In genomic region chr2:117228601-117229125, GRCm38 (mm10) we compare ENCODE assay signal across 9 mouse cellular contexts. TPM values are rescaled to one million over a fixed set of nuclear protein-coding genes. Genes with fewer than 3 reads are reported as not detected.
DNase-seq lines count a peak whose midpoint lies in the region; ATAC-seq lines count a peak whose summit lies in the region.
"Had no signal": no experiment of that assay in that cellular context is flagged by ENCODE, and none has a peak within 500 bp of the region (broad histone marks: within the 10 kb centered on the region; RNA-seq: fewer than 3 reads in every experiment).

No protein-coding gene starts in this region.

- ATAC-seq in lung, embryonic 15.5 days (ENCODE audit: borderline replicate concordance, extremely low read depth, low FRiP score, low TSS enrichment), result peak; percentile 59; the same call in 1 of the 2 replicates

- no peaks in the 10 kb centered on the region for H3K9me3 ChIP-seq in lung, embryonic 15.5 days
- H3K9me3 ChIP-seq: liver, embryonic 15.5 days had no signal

- H3K4me1 ChIP-seq in lung, embryonic 15.5 days, result 0 out of 2 replicates have a peak, but pooled peaks cover 7% of the 10 kb centered on the region
- H3K4me1 ChIP-seq: liver, embryonic 15.5 days had no signal

- H3K36me3 ChIP-seq in lung, embryonic 15.5 days, result no peaks in the 10 kb centered on the region
- H3K36me3 ChIP-seq: liver, embryonic 15.5 days had no signal

- 0 out of 2 replicates have a peak overlapping the region, but pooled peaks have one; percentile 1 for H3K4me2 ChIP-seq in lung, embryonic 15.5 days
- H3K4me2 ChIP-seq: liver, embryonic 15.5 days had no signal

- 38% methylated on average over 11 of the region's 11 CpGs for WGBS in lung, embryonic 15.5 days

- no peak for DNase-seq in lung, postnatal 14 days
- peak; percentile 24 to 68 for DNase-seq in frontal cortex, adult 2 months (ENCODE audit: extremely low spot score in 1 of 2, low spot score in 1 of 2)
- DNase-seq in lung, postnatal 4 days, result peak; percentile 6 to 29
- DNase-seq in right cerebral cortex, postnatal 4 days, result peak; percentile 27
- DNase-seq in ovary, postnatal 36 days (ENCODE audit: low spot score), result no peak
- DNase-seq in thymus, adult 18-20 months, result no peak
- DNase-seq: thymus, adult 2 months had no signal

- H3K27me3 ChIP-seq in lung, embryonic 15.5 days, result no peaks in the 10 kb centered on the region
- H3K27me3 ChIP-seq: liver, embryonic 15.5 days had no signal

- no peak overlapping the region for H3K9ac ChIP-seq in lung, embryonic 15.5 days
- H3K9ac ChIP-seq: liver, embryonic 15.5 days had no signal

- no peak overlapping the region for H3K27ac ChIP-seq in lung, embryonic 15.5 days
- H3K27ac ChIP-seq: liver, embryonic 15.5 days had no signal

- H3K4me3 ChIP-seq in lung, embryonic 15.5 days, result no peak overlapping the region
- H3K4me3 ChIP-seq: liver, embryonic 15.5 days had no signal

RNA-seq across cellular contexts. Expression of gene Fam98b, which starts 20.9 kb away (rescaled TPM):
- 10.0 and 10.6 TPM in 2 replicates for polyA plus RNA-seq in lung, embryonic 15.5 days (2015; fragmentation: Nextera tagmentation; extraction: Ambion mirVana)
- polyA plus RNA-seq in frontal cortex, adult 2 months (2012; rRNA removed), result 38.6 and 41.4 TPM in 2 replicates

Comparison
In these comparisons a context has a peak if more than half of its experiments do, and no peak if none do; other contexts are left out.
1. DNase-seq: peak in frontal cortex, adult 2 months (2 of 2), lung, postnatal 4 days (2 of 2) and right cerebral cortex, postnatal 4 days (single experiment); none in lung, postnatal 14 days (single experiment), ovary, postnatal 36 days (single experiment) and thymus, adult 18-20 months (0 of 2).